Mouse (Mus musculus): ENCODE results near the gene Tm4sf5.

Gene Tm4sf5

GRCm38 (mm10) chr11:70541415-70541814 is 36.4 kb downstream of the Tm4sf5 start:
- DNase-seq (ENCODE audit: low spot score), result no peak

DNA sequence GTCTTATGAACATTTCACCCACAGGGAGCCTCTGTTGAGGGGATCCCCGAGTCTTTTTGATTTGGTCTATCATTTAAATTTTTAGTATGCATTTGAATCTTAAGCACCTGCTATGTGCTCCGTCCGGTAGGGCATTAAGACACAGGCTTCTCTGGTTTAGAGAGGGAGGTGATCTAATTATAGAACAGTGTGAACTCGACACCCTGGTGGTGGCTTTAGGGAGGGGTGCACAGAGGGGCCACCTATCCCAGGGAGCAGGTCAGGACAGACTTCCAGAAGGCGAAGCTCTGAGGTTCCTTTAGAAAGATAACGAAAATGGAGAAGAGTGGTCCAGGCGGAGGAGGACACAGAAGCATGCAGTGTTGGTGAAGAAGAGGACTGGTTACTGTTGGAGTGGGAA is 39.5 kb downstream of the Tm4sf5 start:
- DNase-seq (ENCODE audit: low spot score), result no peak

- no peak for DNase-seq (ENCODE audit: low spot score)
Observed at GRCm38 (mm10) chr11:70551526-70551925, 46.5 kb downstream of the Tm4sf5 start.

GRCm38 (mm10) chr11:70553940-70554339 is 48.9 kb downstream of the Tm4sf5 start:
- no peak for DNase-seq (ENCODE audit: low spot score)

- DNase-seq (ENCODE audit: low spot score), result no peak
Observed at GRCm38 (mm10) chr11:70557545-70557944, 52.5 kb downstream of the Tm4sf5 start.
